Mouse (Mus musculus) embryo, embryonic 11 days (tissue): ENCODE results near the gene Gm9821.

ENCODE experiments used
- DNase-seq: peaks from one replicate; pipeline ENCODE4 v3.0.0-alpha.2; 2015

Gm9821 gene

DNA sequence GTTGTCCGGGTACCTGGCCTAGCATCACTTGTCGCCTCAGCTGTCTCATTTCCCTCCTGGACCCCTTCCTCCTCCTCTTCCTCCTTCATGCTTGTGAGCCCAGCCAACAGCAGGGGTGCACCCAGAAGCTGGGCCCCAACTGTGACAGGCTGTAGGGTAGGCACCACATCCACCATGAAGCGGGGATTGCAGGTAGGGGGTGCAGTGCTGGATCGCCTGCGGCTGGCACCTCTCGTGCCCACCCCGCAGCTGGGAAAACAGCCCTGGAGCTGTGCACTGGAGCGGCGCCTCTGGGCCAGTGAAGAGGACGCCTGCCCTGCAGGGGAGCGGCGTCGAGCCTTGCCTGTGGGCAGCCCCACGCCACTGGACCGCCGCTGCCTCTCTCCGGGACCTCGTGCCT lies at the start of gene Gm9821:
Gene Gm9821 (plus strand): TSS at position 221 of the 400 bp plus-strand sequence.
- no peak for DNase-seq

GRCm38 (mm10) chr2:91897968-91898367 lies 47.5 kb upstream of the Gm9821 start:
- no peak for DNase-seq

- DNase-seq: no peak
Observed at GRCm38 (mm10) chr2:91899141-91899540, 46.4 kb upstream of the Gm9821 start.

- DNase-seq: no peak
Observed at GRCm38 (mm10) chr2:91900431-91900830, 45.1 kb upstream of the Gm9821 start.

DNA sequence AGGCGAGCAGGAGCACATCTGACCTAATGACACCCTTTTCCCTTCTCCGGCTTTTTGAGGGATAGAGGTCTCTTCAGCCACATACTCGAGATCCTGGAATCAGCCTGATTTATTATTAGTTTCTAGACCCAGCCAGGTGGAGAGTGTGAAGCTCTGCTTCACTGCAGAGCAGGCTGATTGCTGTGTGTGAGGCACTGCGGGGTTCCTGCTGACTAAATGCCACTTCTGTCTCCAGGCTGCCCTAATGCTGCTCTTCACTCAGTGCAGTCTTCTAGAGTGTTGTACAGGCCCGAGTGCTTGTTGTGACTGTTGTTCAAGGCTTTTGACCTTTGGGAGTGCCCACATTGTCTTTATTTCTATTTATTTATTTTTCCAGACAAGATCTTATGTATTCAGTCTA lies 43.2 kb upstream of the Gm9821 start:
- no peak for DNase-seq

GRCm38 (mm10) chr2:91903171-91903925 lies 42.2 kb upstream of the Gm9821 start:
- DNase-seq: no peak

DNA sequence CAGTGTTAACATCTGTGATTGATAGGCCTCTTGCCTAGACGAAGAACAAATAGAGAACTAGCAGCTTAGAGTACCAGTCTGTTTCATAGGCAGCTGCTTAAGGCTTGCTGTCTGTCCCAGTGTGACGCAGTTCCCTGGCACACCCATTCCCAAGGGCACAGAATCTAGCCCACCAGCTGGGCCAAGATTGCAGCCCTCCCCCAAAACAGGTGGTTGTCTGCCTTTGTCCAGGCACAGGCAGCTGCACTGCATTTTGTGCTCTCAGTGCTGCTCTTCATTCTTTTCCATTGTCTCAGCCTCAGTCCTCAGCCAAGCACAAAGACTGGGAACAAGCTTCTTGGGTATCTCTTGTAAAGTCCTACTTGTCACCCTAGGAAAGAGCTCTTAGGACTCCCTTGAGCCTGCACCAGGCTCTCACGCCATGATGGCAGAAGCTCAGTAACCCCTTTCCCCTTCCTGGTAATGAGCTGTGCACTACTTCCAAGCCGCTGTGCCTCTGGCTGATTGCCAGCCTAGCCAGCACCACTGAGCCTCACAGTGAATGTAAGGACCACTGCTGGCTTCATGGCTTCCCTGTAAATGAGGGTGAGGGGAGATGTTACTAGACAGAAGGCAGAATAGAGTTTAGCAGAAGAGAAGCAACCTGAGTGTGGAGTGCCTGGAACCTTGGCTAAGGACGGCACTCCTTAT lies 40.7 kb upstream of the Gm9821 start:
- peak; percentile 11 for DNase-seq

- no peak for DNase-seq
Observed at GRCm38 (mm10) chr2:91906141-91906540, 39.4 kb upstream of the Gm9821 start.

- DNase-seq: no peak
Observed at GRCm38 (mm10) chr2:91912616-91913015, 32.9 kb upstream of the Gm9821 start.

DNA sequence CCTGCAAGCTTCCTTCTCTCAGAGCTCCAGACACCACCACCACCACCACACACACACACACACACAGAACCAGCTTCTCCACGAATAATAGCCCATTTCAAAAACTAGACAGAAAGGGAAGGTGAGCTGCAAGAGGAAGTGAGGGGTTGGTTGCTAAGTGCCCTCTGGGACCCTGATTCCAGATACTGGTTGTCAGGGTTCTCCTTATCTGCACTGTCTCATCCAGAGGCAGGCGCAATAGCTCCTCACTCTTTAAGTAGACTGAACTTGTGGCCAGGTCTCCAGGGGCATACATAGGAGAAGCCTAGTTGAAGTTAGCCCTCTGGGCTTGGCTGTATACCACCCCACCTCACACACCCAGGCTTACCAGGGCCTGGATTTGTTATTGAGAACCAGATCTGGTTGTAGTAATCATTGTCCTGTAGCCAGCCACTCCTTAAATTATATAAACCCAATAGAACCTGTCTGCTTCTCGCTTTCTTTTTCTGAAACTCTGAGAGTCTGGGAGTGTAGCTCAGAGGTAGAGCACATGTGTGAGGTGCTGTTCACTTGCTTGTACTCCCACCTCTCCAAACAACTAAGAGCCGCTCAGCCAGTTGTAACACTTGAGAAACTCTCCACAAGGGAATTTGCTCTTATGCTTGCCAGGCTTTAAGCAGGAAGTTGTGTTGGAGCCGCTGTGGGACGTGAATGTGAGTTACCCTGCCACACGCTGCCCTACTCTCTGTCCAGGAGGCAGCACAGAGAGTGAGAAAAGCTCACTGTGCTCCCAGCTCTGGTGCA lies 32.0 kb upstream of the Gm9821 start:
- DNase-seq: no peak

DNA sequence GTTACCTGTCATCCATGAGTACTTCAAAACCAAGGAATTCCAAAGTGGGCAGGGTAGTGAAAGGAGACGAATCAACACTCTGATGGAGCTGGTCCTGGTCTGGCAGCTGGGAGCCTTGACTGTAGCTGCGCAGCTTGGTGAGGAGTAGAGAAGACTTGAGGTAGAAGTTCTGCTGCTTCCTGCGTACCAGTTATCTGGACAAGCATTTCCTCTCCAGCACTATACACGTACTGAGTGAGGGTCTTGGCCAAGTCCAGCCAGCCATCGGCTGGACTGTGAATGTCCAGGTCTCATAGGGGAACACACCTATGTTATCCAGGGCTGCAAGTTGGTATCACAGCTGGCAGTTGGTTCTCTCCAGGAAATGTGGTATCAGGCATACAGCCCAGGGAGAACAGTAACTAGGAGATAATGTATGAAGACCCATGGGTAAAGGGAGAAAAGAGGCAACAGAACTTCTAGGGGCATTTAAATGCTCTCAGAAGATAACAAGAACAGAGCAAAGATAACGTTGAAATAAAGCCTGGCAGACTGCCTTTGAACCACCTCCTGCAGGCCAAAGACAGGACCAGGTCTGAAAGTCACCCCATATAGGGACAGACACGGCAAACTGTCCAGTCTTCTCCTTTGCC lies 29.0 kb upstream of the Gm9821 start:
- no peak for DNase-seq

DNA sequence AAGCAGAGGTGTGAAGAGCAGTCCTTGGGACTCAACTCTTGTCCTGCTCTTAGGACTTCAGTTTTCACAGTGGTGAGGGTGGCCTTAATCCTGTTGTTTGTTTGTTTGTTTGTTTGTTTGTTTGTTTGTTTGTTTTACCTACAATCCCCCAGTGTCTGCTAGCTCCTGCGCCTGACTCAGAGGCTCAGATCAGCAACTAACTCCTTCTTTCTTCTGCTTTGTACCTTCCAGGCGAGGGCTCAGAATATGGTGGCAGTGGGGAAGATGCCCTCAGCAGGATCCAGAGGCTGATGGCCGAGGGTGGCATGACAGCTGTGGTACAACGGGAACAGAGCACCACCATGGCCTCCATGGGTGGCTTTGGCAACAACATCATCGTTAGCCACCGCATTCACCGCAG lies 28.4 kb upstream of the Gm9821 start:
- DNase-seq: no peak

DNA sequence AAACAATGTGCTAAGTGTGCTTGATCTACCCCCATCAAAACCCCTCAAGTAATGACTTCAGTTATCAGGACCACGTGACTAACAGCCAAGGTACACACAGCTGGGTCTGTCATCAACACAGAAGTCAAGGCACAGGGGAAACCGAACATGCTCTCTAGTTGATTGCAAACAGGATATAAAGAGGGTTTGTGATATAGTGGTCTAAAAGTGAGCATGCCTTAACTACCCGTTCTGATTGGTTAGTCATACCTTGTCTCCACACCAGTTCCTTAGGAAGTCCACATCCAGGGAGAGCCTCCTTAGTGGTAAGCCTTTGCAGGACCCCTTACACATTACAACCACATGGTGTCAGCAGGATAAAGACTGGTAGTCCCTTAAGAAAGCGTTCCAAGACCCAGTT lies 25.4 kb upstream of the Gm9821 start:
- DNase-seq: no peak

- DNase-seq: peak; percentile 75
Observed at GRCm38 (mm10) chr2:91921181-91921789, 24.2 kb upstream of the Gm9821 start.

GRCm38 (mm10) chr2:91921790-91922570 lies 23.5 kb upstream of the Gm9821 start:
- DNase-seq: peak; percentile 88

DNA sequence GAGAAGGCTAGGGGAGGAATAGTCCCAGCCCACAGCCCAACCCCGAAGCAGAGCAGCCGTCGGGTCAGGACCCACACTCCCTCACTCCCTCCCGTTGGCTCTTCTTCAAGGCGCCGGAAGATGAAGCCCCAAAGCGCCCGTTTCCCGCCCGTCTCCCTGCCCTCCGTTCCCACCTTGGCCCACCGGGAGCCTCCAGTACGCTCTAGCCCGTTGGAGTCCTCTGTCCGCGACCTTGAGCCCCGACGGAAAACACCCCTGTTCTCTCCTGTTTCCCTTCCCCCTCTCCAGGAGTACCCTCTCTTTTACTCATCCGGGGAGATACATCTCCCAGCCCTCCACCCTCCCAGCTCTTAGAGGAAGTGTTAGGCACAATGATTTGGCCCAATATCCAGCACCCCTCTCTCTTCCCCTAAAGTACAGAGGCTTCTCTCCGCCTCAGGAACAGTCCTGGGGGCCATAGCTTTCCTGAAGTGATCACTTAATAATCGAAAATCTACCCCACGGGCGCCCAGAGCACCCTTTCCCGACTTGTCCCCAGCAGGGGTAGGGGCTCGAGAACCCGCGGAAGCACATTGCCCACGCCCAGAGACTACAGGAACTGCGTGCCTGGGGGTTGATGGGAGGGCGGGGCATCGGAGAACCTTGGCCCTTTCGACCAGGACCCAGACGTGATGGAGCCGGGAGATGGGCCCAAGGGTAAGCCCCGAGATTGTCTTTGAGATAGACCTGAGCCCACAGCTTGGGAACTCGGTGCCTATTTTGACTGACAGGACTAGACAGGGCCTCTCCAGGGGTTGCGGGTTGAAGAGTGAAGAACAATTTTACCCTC lies 22.7 kb upstream of the Gm9821 start:
- no peak for DNase-seq

- peak; percentile 87 for DNase-seq
Observed at GRCm38 (mm10) chr2:91923415-91924337, 21.8 kb upstream of the Gm9821 start.

GRCm38 (mm10) chr2:91924726-91925125 lies 20.8 kb upstream of the Gm9821 start:
- DNase-seq: no peak

DNA sequence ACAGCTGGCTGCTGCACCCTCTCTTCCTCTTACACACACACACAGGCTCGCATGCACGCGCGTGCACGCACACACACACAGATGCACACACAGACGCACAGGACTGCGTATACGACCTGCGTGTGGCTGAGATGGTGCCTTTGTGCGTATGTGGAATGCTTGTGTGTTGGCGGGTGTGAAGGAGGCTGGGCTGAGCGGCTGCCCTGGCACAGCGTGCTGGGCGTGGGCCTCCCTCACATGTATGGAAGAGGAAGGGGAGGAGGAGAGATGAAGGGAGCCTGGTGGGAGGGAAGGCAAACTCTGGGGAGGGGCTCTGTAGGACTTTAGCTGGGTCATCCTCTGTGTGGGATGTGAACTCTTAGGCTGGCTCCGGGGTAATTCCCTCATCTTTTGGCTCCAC lies 20.1 kb upstream of the Gm9821 start:
- no peak for DNase-seq

DNA sequence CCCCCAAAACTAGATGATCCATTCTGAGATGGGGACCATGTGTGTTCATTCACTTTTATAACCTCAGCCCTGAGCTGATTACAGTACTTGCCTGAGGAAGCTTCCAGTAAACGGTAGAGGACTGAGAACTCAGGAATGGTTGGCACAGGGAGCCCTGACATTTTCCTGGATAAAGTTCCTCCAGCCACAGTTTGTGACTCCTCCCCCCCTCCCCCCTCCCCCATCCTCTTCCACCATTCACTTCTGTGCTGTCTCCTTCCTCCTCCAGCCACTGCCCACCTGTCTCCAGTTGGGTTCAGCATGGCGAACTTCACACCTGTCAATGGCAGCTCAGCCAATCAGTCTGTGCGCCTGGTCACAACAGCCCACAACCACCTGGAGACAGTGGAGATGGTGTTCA lies 18.6 kb upstream of the Gm9821 start, which contains the start of gene Chrm4:
Gene Chrm4 (plus strand): TSS at position 301 of the 400 bp plus-strand sequence.
- DNase-seq: no peak
